Mouse (Mus musculus): Measurements from ENCODE around the gene Dda1.
A peak's percentile ranks its signal among the peaks of the same experiment; 100 is the strongest.

Dda1 gene

DNA sequence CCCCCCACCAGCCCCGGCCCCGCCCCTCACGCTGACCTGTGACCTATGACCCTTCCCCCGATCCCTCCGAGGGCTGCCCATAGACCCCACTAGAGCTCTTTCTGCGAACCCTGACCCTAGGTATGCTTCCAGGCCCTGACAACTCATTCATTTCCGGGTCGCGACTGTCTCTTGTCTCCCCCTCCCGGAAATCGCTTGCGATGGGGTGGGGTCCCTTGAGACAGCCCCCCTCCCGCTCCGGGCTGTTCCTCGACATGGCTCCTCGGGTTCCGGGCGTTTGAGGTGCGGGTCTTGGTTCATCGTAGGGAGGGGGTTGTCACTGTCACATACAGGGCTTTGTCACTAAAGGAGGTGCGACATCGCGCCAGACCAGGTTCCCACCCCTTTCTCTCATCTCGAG lies 412 bp downstream of the Dda1 start:
- ATAC-seq (ENCODE audit: low TSS enrichment), result no peak

DNA sequence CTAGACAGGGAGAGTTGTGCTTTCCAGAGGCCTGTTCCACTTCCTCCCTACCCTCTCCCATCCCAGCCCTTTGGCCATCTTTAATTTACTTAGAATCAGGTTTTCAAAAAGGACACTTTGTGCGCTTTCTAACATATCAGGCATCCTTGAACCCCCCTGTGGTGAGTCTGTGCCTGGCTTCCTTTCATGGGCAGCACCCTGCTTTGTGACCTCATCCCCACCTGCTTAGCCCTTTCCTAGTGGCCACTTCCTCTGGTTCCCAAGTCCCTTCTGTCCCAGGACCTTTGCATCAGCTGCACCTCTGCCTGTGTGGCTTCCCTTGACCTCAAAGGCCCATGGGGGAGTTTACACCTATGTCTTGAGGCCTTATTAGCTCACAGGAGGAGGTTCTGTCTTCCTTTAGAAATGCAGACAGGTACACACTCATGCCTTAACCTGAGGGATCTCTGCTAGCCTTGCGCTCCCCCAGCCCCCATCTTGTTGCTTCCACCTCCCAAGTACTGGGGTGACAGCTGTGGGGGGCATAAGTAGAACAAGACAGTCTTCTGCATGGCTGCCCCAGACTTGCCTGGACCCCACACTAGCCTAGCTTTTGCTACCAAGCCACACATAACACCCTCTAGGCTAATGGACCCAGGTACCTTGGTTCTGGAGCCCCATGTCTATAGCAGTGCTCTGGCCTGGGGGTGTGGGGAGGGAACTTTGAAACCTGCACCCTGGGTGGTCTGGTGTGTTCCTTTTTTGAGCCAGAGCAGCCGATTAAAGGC lies 1.3 kb downstream of the Dda1 start:
- no peak for ATAC-seq (ENCODE audit: low TSS enrichment)

DNA sequence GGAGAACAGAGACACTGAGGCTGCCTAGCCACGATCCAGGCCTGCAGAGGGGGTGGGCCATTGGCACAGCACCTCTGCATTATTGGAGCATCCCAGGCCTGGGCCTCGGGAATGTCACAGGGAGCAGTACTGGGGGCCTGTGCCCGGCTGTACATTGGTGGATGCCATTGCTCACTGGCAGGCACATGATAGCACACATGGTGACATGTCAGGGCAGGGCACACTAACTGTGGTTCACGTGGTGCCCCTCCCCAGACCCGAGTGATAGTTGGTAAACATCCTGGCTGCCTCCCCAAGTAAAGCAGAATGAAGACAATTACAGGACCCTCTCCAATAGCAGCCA lies 1.9 kb downstream of the Dda1 start:
- ATAC-seq (ENCODE audit: low TSS enrichment), result no peak

DNA sequence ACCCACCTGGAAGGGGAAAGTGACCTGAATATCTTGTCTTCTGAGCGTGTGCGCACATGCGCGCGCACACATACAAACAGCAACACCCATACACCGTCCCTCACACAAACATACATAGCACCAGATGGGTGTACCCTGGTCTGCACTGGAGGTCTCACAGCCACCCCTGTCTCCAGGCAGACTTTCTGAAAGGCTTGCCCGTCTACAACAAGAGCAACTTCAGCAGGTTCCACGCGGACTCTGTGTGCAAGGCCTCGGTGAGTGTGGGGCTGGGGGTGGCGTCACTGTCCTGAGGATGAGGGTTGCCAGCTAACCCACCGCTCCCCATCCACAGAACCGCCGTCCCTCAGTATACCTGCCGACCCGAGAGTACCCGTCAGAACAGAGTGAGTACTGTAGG lies 2.9 kb downstream of the Dda1 start:
- ATAC-seq (ENCODE audit: low TSS enrichment), result no peak

DNA sequence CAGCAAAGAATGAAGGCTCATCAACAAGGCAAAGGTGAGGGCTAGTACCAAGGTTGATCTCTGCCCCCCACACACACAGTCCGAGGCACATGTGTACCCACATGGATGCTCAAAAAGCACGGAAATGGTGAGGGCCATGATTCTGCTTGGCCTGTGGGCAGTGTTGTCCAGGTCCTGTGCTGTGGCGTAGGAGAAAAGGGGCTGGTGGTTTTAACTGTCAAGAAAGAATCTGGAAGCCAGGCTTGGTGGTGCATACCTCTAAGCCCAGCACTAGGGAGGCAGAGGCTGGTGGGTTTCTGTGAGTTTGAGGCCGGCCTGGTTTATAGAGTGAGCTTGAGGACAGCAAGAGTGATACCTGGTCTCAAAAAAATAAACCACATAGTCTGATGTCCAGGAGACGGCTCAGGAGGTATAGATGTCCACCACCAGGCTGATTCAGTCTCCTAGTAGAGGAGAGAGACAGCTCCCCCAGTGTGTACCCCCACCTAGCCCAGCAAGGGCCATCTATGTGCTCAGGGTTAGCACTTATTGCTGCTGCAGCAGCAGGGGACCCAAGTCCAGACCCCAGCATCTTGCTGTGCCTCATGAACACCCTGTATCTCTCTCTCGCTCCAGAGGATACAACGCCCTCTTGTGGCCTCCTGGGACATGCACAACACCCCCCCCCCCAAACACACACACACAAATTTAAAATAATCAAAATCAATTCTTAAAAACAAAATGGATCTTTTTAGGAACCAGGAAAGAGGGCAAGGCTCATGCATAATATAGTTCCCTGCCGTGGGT lies 3.8 kb downstream of the Dda1 start:
- ATAC-seq (ENCODE audit: low TSS enrichment), result no peak

DNA sequence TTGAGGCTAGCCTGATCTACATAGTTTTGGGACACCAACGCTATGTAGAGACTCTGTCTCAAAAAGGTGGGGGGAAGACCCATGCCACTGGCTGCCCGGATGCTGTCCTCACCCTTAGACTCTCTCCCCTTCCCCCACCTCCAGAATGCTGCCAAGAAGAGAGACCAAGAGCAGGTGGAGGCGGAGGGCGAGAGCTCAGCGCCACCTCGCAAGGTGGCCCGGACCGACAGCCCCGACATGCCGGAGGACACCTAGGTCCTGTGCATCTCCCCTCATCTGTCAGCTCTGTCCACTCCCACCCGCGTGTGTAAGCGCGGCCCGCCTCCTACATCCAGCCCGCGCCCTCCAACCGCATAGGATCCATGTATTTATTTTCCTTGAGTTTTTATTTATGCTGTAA lies 5.3 kb downstream of the Dda1 start:
- ATAC-seq (ENCODE audit: low TSS enrichment), result no peak

DNA sequence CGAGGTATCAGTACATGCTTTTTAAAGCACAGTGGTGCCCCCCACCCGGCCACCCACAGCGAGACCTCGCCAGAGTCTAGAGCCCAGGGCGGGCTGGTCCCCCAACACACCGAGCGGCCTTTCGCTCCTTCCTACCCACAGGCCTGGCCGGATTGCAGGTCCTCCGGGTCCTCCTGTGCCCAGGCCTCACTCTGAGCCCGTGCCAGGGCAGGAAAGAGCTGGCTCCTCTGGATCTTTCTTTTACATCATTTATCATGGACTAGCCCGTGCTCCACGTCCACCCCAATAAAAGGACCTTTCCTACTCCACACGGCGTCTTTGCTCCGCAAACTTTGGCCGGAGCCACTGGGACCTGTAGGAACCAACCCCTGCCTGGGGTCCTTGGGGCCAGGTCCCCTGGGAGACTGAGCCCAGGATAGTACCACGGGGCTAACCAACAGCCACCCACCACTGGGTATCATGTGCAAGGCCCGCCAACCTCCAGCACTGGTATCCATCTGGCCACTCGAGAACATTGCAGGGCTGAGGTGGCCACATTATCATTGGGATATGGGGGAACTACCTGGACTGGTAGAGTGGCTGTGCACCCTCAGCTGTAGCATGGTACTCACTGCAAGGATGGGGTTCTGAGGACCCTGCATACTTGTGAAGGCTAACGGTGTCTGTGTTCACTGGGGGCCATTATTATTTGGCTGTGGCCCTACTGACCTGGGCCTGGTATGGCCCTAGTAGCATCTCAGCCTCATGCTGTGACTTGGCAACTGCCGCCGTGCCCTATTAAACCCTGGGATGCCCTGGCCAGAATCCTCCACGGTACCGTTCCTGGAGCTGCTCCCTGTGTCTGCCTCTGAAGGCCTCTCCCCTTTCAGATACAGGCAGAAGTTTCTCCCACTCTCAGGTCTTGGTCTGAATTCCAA lies 6.0 kb downstream of the Dda1 start:
- ATAC-seq (ENCODE audit: low TSS enrichment), result no peak

DNA sequence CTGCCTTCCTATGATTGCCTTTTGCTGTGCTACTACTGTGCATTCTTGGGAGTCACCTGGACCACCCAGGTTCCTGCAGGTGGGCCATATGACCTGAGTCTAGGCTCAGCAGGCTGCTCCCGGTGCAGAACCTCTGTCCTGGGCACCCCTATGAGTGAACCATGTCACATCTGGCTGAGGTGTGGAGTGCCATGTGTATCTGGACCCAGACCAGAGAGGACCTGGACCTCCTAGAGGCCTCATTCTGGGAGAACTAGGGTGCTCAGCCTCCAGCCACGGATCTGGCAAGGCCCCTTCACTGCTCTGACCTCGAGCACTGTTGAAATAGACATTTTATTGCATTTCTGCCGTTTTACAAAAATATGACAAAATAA lies 6.7 kb downstream of the Dda1 start:
- ATAC-seq (ENCODE audit: low TSS enrichment), result no peak

DNA sequence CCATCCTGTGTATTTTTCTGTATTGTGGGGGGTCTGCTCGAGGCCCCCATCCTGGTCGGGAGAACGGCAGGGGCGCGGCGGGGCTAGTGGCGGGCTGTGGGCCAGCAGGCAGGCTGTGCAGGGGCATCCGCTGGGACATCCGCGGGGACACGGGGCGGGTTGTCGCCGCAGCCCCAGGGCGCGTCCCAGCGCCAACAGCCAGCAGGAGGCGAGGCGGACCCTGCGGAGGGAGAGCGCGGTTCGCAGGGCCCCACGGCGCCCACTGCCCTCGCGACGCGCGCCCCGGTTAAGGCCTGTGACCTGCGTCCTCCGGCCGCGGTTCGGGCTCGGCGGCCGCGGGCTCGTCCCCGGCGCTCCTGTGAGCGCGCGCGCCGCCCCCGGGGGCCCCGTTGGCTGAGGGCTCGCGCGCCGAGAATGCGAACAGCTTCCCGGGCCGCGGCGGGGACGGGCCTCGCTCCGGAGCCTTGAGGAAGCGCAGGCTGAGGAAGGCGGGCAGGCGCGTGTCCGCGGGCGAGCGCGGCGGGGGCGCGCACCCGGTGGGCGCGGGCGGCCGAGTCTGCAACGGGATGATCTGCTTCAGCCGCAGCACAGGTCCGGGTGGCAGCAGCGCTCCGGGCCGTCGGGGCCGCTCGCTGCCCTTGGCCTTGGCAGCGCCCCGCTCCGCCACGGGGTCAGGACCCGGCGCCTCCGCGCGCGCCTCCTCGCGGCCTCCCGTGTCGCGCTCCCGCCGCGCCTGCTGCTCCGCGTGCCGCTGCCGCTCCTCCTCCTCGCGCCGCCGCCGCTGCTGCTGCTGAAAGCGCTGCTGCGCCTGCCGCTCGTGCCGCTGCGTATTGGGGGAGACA lies 7.3 kb downstream of the Dda1 start:
- peak; percentile 76 for ATAC-seq (ENCODE audit: low TSS enrichment)

DNA sequence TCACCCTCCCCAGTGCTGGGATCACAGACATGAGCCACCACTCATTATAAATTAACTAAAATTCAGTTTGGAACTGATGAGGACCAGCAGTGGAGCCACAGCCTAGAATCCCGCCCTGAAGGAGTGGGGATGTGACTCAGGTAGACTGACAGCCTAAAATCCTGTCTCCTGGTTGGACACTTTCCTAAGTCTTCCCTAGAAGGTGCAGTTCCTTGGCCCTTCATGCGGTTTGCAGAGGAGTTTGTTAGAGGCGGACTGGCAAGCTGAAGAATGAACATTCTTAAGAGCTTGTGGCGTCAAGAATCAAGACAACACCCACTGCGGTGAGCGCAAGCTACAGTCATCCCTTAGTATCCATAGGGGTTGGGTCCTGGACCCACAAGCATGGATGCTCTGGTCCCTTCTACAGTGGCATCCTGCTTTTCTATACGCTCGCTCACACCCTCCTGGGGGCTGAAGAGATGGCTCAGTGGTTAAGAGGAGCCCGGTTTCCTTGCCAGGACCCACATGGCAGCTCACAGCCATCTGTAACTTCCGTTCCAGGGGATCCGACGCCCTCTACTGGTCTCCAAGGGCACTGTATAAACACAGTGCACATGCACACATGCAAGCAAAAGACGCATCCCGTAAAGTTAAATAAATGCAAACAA lies 8.3 kb downstream of the Dda1 start:
- ATAC-seq (ENCODE audit: low TSS enrichment), result peak; percentile 12; the same call in 1 of the 2 replicates

DNA sequence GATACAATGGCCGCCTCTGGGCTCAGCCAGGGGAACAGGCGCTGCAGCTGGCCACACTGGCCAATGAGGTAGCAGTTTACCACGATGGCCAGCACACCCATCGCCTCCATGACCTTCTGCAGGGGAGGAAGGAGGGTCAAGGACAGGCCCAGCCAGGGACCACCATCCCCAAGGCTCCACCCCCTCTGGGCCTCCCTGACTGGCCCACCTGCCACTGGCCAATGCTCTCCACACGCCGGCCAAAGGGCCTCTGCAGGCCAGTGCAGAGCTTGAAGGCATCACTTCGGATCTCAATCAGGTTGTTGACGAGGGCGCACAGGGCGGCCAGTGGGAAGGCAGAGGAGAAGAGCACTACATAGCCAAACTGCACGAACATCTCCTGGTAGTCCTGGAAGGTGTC lies 9.9 kb downstream of the Dda1 start:
- ATAC-seq (ENCODE audit: low TSS enrichment), result no peak

DNA sequence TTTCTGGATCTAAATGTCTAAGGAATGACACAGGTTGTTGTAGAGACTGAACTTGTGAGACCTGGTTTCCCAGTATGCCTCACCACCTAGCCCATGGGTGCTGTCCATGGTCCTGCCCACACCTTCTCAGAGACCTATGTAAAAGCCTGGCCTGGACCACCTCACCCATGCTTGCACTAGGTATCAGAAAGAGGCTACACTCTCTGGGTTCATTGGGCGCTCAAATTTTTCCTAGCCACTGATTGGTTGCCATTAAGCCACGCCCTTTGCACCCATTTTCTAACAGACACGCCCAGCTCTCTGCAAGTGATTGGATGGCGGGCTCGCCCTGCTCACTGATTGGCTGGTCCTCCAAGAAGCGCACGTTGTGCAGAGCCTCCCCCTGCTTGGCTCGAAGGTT lies 14.9 kb downstream of the Dda1 start:
- ATAC-seq (ENCODE audit: low TSS enrichment), result no peak

DNA sequence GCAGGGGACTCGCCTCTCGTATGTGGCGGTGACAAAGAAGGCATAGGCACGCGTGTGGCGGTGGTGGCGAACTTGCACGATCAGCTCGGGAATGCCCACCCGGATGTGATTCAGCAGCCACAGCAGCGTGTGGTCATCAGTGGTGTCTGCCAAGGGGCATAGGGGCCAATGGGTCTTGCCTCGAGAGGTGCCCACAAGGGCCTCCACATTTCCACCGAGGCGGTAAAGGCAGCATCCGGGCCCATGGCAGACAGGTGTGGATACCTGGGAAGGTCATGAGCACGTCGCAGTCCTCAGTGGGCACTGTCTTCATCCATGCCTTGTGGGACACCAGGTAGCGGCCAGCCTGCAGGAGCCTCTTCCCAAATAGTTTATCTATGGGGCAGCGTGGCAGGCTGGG lies 15.7 kb downstream of the Dda1 start:
- no peak for ATAC-seq (ENCODE audit: low TSS enrichment)

DNA sequence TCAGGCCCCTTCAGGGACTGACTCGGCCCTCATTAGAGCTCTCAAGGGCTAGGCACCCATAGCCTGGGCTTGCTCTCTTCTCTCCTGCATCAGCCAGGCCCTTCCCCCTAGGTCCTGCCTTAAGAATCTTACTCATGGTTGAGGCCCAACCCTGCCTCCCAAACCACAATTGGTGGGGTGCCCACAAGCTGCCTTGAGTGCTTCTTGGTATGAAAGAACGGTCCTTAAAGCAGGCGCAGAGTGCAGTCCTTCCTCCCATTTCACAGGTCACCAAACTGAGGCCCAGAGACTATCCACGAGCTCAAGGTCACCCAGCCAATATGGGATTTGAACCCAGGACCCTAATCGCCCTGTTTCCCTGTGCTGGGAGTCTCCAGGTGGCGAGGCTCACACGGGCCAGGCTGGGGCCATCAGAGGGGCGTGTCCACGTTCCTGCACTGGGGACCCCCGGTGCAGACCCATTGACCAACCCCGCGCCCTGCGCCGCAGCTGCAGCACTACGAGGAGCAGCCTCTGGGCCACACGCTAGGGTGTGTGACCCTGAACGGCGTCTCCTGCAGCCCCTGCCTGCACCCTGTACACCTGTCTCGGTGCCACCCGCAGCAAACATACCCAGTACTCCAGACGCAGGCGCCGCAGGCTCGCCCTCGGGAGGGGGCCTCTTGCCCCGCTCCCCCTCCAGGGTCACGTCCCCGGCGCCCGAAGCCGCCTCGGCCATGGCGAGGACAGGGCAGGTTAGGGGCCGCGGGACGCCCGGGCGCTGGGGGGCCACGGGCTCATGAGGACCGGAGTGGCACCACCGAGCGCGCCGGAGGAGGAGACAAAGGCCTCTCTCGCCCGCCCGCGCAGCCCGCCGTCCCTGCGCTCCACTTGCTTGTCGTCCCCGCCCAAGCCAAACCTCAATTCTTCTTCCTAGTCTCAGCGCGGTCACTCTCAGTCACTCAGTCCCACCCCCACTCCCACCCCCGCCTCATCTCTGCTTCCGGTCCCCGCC lies 16.4 kb downstream of the Dda1 start, which contains the start of gene Ano8:
TSS of gene Ano8 (minus strand) at position 822 of the 994 bp plus-strand sequence.
- ATAC-seq (ENCODE audit: low TSS enrichment), result peak; percentile 76

DNA sequence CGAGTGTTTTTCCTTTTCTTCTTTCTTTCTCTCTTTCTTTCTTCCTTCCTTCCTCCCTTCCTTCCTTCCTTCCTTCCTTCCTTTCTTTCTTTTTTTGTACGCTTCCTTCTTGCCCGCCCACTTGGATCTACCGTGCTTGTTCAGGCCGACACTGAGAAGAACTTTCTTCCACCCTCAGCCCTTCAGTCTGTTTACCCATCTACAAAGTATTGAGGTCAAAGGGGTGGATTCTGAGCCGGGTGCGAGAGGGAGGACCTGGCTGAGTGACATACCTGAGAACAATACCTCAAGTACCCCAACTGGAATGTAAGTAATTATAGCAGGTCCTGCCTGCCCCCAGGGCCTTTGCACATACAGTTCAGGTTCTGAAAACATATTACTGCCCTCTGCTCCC lies 17.1 kb downstream of the Dda1 start:
- no peak for ATAC-seq (ENCODE audit: low TSS enrichment)

DNA sequence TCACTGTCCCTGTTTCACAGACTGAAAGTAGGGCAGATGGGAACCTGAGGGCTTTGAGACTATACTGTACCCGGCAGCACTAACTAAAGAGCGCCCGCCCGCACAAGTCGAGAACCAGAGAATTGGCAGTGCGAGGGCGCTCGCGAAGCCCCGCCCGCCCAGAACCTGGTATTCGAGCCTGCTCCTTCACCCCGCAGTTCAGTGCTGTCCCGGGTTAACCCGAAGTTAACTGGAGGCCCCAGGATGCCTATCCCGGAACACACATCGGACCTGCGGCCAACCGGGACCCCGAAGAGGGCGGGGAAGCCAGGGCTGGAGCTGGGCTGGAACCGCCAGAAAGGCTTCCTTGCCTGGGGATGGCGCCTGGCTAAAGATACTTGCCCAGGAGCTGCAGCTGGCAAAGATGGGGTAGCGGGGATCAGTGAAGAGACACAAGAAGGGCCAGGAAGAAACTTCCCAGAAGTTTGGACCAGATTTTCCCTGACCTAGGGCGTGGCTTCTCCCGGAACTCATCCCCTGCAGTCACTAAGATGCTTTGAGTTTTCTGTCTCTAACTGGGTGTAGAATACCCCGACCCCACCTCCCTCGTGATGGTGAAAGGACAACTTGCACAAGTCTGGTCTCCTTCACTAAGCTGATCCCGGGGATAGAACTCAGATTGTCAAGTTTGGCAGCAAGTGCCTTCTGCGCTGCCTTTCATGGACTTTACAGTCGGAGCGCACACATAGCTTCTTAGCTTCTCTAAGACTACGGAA lies 18.9 kb downstream of the Dda1 start, which contains the start of gene Gtpbp3:
TSS of gene Gtpbp3 (plus strand) at position 413 of the 755 bp plus-strand sequence.
- peak; percentile 53; the same call in 1 of the 2 replicates for ATAC-seq (ENCODE audit: low TSS enrichment)

DNA sequence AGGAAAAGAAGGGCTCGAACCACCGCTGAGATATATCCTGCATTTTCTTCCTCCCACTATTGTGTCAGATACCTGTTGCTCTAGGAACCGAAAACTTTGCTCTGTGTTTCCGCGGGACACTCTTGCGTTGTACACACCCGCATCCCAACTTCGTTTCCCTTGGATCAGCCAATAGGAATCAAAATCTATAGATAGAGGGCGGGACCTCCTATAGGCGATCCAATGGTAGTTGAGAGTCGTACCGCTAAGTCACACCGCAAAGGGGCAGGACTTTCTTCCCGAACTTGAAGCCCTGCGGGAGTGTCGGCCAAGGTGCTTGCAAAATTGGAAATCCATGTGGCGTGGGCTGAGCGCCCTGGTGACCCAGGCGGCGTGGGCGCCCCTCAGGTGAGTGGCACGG lies 19.5 kb downstream of the Dda1 start:
- peak; percentile 78 for ATAC-seq (ENCODE audit: low TSS enrichment)

DNA sequence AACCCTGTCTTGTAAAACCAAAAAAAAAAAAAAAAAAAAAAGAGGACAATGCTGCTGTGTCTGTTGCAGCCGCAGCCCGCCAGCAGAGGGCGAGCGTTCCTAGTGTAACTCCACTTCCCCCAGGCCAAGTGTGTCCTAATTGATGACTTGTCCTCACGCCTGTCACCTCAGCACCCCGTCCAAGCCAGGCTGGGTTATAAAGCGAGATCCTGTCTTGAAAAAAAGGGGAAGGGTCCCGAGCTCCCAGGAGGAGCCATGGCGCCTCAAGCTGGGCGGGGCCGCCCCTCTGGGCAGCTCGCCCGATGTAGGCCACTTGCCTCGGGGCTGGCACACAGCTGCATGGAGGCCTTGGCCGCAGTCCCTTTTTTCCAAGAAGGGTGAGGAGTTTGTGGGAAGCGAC lies 26.0 kb downstream of the Dda1 start:
- ATAC-seq (ENCODE audit: low TSS enrichment), result peak; percentile 60

DNA sequence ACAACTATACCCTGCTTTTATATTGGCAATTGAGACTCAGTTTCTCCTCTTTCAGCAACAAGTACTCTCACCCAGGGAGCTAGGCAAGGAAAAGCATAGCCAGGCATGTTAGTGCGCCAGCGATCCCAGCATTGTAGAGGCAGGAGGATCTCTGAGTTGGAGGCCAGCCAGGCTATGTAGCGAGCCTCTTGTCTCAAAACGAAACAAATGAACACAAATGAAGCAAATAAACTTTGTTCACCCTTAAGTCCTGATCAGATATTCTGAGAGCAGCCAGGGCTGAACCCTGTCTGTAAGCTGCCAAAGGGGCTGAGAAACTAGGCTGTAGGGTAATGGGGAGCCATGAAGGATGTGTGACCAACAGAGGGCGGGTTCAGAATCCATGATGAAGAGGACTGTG lies 26.8 kb downstream of the Dda1 start:
- no peak for ATAC-seq (ENCODE audit: low TSS enrichment)
